8 mouse cellular contexts compared by ENCODE assay signal in genomic region chr1:135112661-135113060, GRCm38 (mm10). TPM values are rescaled to one million over a fixed set of nuclear protein-coding genes. Genes with fewer than 3 reads are reported as not detected.
A peak's percentile ranks its signal among the peaks of the same experiment; 100 is the strongest.
DNase-seq lines count a peak whose midpoint lies in the region; ATAC-seq and TF ChIP-seq lines count a peak whose summit lies in the region.

No protein-coding gene starts in this region.

- TF ChIP-seq CTCF in hindbrain, postnatal 0 days (IDR thresholded peaks at IDR 0.05; ENCODE audit: low read depth) = peak; percentile 93

- peak; percentile 21; the same call in 1 of the 2 replicates for ATAC-seq in hindbrain, postnatal 0 days

- no peaks in the 10 kb centered on the region for H3K27me3 ChIP-seq in hindbrain, postnatal 0 days (ENCODE audit: insufficient read depth, low read length)

- H3K4me1 ChIP-seq in ES-E14 (ENCODE audit: control insufficient read depth in 2 of 2, insufficient read depth in 2 of 2, low read length in 2 of 2, poor library complexity in 1 of 2) = peaks cover 3 to 13% of the 10 kb centered on the region in 2 experiments; a peak in 2 of 4 replicates
- no peaks in the 10 kb centered on the region for H3K4me1 ChIP-seq in hindbrain, postnatal 0 days (ENCODE audit: insufficient read depth, low read length)

- in situ Hi-C loops in ES-E14 (cut with MboI; ENCODE audit: low sequenced_read_pairs in 2 of 2, unreplicated experiment in 2 of 2) = no loop called here

- H3K4me3 ChIP-seq in ES-E14 (ENCODE audit: insufficient read depth in 1 of 2, low read depth in 1 of 2, low read length in 2 of 2, poor library complexity in 1 of 2, severe bottlenecking in 1 of 2) = no peak overlapping the region
- no peak overlapping the region for H3K4me3 ChIP-seq in hindbrain, postnatal 0 days (ENCODE audit: low read length)

- no peaks in the 10 kb centered on the region for H3K9me3 ChIP-seq in ES-E14 (ENCODE audit: control insufficient read depth, insufficient read depth, low read depth, low read length)
- H3K9me3 ChIP-seq in hindbrain, postnatal 0 days (ENCODE audit: low read length) = no peaks in the 10 kb centered on the region

- H3K4me2 ChIP-seq in hindbrain, postnatal 0 days (ENCODE audit: low read depth, low read length) = no peak overlapping the region

- 6% methylated on average over 8 of the region's 8 CpGs for WGBS in hindbrain, postnatal 0 days

- H3K27ac ChIP-seq in ES-E14 (ENCODE audit: insufficient read depth, low read depth, low read length, poor library complexity, severe bottlenecking) = no peak overlapping the region
- H3K27ac ChIP-seq in hindbrain, postnatal 0 days = no peak overlapping the region

- H3K36me3 ChIP-seq in ES-E14 (ENCODE audit: control insufficient read depth, insufficient read depth, low read length, poor library complexity, severe bottlenecking) = no peaks in the 10 kb centered on the region
- H3K36me3 ChIP-seq in hindbrain, postnatal 0 days (ENCODE audit: insufficient read depth, low read length) = no peaks in the 10 kb centered on the region

- no peak overlapping the region for H3K9ac ChIP-seq in ES-E14 (ENCODE audit: insufficient read depth, low read depth, low read length, poor library complexity, severe bottlenecking)
- H3K9ac ChIP-seq in hindbrain, postnatal 0 days (replicated peaks; ENCODE audit: low read length) = no peak overlapping the region

- peak; percentile 44 to 64 for DNase-seq in layer of hippocampus, postnatal 10 days (ENCODE audit: low spot score in 2 of 2)
- DNase-seq in layer of hippocampus, adult 8-10 months (ENCODE audit: low spot score in 2 of 2) = no peak
- no peak for DNase-seq in ES-E14 (ENCODE audit: low read depth, low spot score)
- peak; percentile 43 for DNase-seq in cerebellum, adult 9-10 months
- DNase-seq in hindbrain, postnatal 0 days (ENCODE audit: low spot score) = peak; percentile 69
- DNase-seq in lung, postnatal 14 days = peak; percentile 59
- peak; percentile 56 to 80 for DNase-seq in spleen, postnatal 4 days (ENCODE audit: low spot score in 2 of 2)
- no peak for DNase-seq in gastrocnemius, postnatal 10 days

TF ChIP-seq in ES-E14, 5 proteins besides CTCF, POLR2A, EP300 and RAD21:
- no peak for TF ChIP-seq CHD2 (IDR thresholded peaks at IDR 0.05; ENCODE audit: low read depth, low read length)
- 0 out of 2 replicates have a peak, but pooled peaks have one; percentile 2 for TF ChIP-seq ZC3H11A (IDR thresholded peaks at IDR 0.05; ENCODE audit: borderline replicate concordance, low read depth, low read length)

RNA-seq across cellular contexts. Expression of gene Lgr6, which starts 7.6 kb away (rescaled TPM):
- 1 to 10 TPM; 1.4 to 1.8 TPM for total RNA-seq in layer of hippocampus, postnatal 10 days (2021)
- total RNA-seq in layer of hippocampus, adult 8-10 months (2022) = 1 to 10 TPM; 1.4 to 2.2 (median 1.9) TPM
- 1.7 TPM in 2 replicates for total RNA-seq in ES-E14 (2012; rRNA removed)
- 4.6 and 5.0 TPM in 2 replicates for total RNA-seq in hindbrain, postnatal 0 days (2014; rRNA removed)
- 2.7 and 3.1 TPM in 2 replicates for polyA plus RNA-seq in hindbrain, postnatal 0 days (2015; fragmentation: Nextera tagmentation; extraction: Ambion mirVana)
- 1 to 10 TPM; 1.2 to 1.6 TPM for total RNA-seq in gastrocnemius, postnatal 10 days (2021)

RNA-seq across cellular contexts. Expression of gene Ptpn7, which starts 19.8 kb away (rescaled TPM):
- total RNA-seq in layer of hippocampus, postnatal 10 days (2021) = under 1 TPM; 0.11 to 0.14 TPM
- under 1 TPM in 2 of 4 experiments, not detected in 2; 0.16 to 0.34 TPM for total RNA-seq in layer of hippocampus, adult 8-10 months (2022)
- 1.1 and 2.3 TPM in 2 replicates for total RNA-seq in ES-E14 (2012; rRNA removed)
- 0.10 and 0.54 TPM in 2 replicates for total RNA-seq in hindbrain, postnatal 0 days (2014; rRNA removed)
- polyA plus RNA-seq in hindbrain, postnatal 0 days (2015; fragmentation: Nextera tagmentation; extraction: Ambion mirVana) = 0.10 and 0.11 TPM in 2 replicates
- total RNA-seq in gastrocnemius, postnatal 10 days (2021) = 1 to 10 TPM in 1 of 2 experiments, under 1 TPM in 1; 0.38 to 1.1 TPM

RNA-seq across cellular contexts. Expression of gene Arl8a, which starts 34.0 kb away (rescaled TPM):
- 100 to 1,000 TPM; 393 to 420 TPM for total RNA-seq in layer of hippocampus, postnatal 10 days (2021)
- total RNA-seq in layer of hippocampus, adult 8-10 months (2022) = 100 to 1,000 TPM; 251 to 262 (median 254) TPM
- 17.5 and 19.3 TPM in 2 replicates for total RNA-seq in ES-E14 (2012; rRNA removed)
- total RNA-seq in hindbrain, postnatal 0 days (2014; rRNA removed) = 251 and 277 TPM in 2 replicates
- polyA plus RNA-seq in hindbrain, postnatal 0 days (2015; fragmentation: Nextera tagmentation; extraction: Ambion mirVana) = 329 and 369 TPM in 2 replicates
- 10 to 100 TPM; 32.3 to 39.9 TPM for total RNA-seq in gastrocnemius, postnatal 10 days (2021)

RNA-seq across cellular contexts. Expression of gene Gpr37l1, which starts 54.8 kb away (rescaled TPM):
- 100 to 1,000 TPM; 120 to 129 TPM for total RNA-seq in layer of hippocampus, postnatal 10 days (2021)
- 100 to 1,000 TPM; 184 to 257 (median 204) TPM for total RNA-seq in layer of hippocampus, adult 8-10 months (2022)
- 0.26 TPM in 1 of 2 replicates, not detected in the other for total RNA-seq in ES-E14 (2012; rRNA removed)
- total RNA-seq in hindbrain, postnatal 0 days (2014; rRNA removed) = 42.6 and 66.3 TPM in 2 replicates
- polyA plus RNA-seq in hindbrain, postnatal 0 days (2015; fragmentation: Nextera tagmentation; extraction: Ambion mirVana) = 24.9 and 32.1 TPM in 2 replicates
- 1 to 10 TPM; 2.0 to 2.6 TPM for total RNA-seq in gastrocnemius, postnatal 10 days (2021)

Comparison
In these comparisons a context has a peak if more than half of its experiments do, and no peak if none do; other contexts are left out.
1. DNase-seq: peak in layer of hippocampus, postnatal 10 days (2 of 2), cerebellum, adult 9-10 months (single experiment), hindbrain, postnatal 0 days (single experiment), lung, postnatal 14 days (single experiment) and spleen, postnatal 4 days (2 of 2); none in layer of hippocampus, adult 8-10 months (0 of 2), ES-E14 (single experiment) and gastrocnemius, postnatal 10 days (single experiment).